Mouse (Mus musculus) naive thymus-derived CD4-positive, alpha-beta T cell, adult 2 months (primary cell): ENCODE measurements at regions not wholly inside any gene's neighbourhood (a gene's known extent, or its start where the extent isn't known, plus 50 kb on each side); places are given as distances from the start of the nearest gene placed in this dataset.

Experiments
- DNase-seq: peaks from one replicate; pipeline ENCODE4 v3.0.0-alpha.2; 2011; ENCODE audit warnings: low read depth

DNA sequence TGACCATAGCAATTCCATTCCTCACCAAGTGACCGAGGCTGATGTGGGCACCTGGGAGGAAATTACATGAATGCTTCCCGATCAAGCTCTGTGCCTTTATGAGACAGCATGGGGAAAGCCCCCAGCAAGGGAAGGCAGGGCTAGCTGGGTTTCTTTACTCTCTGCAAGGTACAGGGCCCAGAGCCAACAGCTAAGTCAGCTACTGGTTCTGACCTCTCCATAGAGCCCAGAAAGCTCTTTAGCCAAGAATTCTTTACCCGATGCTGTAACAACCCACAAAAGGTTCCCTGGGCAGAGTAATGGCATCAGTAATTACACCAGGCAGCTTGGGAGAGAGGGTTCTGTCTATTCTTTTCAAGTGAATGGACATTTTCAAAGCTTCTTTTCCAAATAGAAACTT, 161.9 kb upstream of the Adamts16 start:
- DNase-seq, result no peak

DNA sequence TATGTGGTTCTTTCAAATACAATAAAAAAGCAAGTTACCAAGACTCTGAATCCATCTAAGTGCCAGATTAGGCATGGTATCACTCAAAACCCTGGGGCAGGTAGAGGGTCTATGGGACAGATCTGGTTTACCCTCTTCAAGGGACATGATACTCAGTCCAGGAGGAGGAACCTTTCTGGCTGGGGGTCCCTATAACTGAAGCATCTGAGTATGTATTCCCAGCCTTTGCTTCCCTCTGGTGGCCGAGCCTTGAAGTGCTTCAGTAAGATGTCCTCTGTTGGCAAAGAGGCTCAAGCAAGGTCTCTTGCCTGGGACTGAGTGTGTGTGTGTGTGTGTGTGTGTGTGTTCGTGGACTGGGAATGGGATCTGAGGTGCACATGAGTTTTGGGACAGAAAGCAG, 159.7 kb upstream of the Adamts16 start:
- DNase-seq, result no peak

DNA sequence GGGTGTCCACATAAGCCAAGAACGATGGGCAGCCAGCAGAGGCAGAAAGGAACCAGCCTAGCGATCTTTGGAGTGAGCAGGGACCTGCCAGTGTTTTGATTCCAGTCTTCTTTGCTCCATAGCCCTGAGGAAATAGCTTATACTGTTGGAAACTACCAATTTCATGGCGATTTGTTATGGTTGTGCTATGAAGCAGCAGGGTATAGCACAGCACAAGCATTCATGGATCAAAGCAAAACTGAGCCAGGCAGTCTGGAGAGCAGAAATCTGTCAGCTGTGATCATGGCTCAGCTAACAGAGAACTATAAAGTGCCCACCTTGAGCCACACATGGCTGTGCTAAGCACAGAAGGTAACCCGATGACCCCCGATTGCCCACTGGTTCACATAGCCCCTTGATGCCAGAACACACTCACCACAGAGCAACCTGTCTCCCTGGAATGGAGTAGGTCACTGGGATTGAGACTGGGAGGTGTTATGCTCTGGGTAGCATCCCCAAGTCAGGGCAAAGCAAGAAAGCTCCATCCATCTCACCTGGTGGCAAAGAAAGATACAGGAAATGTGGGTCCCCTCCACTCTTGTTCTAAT, 158.9 kb upstream of the Adamts16 start:
- DNase-seq, result no peak

DNA sequence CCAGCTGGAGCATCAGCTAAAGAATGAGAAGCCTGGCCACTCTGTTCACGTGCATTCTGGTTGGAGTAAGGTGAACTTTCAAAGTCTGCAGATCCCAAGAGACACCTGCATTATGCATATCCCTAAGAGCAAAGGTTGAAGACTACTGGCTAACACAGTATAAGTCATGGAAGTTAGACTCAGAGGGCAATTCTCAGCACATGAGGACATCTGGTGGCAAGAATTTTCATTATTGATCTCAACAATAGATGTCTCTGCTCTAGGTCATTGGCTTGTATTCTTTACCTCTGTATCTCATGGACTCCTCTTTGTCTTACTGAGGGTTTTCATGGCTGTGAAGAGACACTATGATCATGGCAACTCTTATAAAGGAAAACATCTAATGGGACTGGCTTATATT, 151.9 kb upstream of the Adamts16 start:
- DNase-seq, result no peak

DNA sequence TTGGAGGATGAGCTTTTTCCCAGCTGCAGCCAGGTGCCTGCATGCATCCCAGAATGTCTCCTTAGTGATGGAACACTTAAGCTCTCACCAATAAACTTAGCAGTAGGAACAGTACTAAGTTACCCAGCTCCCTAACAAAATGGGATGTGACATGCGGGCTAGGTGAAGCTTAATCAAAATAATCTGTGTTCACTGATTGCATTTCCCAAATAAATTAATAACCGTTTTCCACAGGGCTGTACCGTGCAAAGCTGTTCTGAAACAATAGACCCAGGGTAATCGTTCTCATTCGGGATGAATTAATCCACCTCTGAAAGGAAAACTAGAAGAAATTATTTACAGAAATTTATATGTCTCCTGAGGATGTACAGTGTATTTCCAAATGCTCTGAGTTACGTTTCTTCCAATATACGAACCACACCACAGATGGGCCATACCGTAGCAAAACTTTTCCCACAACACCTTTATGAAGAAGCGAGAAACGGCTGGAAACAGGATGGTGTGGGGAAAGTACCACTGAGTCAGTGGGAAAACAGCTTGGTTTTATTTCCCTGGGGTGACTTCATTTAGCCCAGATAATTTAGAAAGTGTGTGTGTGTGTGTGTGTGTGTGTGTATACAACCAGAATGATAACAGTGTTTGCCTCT, 148.5 kb upstream of the Adamts16 start:
- no peak for DNase-seq

DNA sequence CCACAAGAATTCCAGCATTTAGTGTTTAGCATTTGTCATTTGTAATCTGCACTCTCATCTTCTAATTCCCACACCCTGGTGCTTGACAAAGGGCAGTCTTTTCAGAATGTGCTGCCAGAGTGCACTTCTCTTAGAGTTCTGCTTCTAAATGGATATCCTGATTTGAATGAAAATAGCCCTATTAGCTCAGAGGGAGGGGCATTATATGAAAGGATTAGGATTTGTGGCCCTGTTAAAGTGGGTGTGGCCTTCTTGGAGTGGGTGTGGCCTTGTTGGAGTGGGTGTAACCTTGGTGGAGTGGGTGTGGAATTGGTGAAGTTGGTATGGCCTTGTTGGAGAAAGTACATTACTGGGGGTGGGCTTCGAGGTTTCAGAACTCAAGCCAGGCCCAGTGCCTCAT, 137.7 kb upstream of the Adamts16 start:
- DNase-seq, result no peak

DNA sequence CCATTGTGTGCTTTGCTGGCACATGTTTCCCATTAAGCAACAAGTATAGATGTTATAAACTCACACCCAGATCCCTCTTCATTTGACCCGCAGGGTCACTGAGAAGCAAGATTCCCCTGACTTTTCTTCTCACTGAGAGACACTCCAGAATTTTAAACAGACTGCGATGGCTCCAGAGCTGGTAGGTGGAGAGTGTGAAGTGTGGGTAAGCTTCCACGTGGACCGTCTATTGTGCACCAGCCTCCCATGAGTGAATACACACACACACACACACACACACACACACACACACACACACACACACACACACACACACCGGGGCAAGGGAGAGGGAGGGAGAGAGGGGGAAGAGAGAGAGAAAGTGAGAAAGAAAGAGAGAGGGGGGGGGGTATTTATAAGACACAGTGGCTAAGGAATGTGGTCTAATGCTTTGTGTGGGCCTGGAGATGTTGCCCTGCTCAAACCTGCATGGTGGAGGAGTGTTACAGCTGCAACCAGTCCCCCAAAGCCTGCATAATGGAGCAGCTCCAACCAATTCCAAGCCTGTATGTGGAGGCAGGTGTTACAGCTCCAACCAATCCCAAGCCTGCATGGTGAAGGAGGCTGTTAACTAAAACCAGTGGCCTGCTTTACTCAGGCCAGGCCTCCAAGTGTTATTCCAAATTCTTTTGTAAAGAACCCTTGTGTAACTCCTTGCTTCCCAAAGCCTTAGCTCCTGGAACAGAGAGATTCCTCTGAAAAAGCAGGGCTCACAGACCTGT, 137.1 kb upstream of the Adamts16 start:
- no peak for DNase-seq

DNA sequence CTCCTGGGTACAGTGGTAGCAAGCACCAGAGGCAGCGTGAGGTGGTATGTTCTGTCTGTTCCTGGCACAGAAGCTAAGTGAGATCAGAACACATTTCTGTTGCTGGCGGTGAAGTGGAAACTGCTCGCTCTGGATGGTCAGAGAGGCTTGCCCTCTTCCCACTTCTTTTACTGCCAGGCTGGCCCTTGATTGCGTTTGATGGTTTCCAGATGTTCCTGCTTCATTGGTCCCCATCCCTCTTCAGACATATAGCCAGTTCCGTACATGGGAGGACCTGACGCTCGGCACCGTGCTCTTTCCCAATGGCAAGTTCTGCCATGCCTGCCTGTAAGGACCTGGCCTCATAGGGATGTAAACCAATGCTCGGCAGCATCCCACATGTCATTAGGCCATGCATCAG, 128.0 kb upstream of the Adamts16 start:
- DNase-seq, result no peak

DNA sequence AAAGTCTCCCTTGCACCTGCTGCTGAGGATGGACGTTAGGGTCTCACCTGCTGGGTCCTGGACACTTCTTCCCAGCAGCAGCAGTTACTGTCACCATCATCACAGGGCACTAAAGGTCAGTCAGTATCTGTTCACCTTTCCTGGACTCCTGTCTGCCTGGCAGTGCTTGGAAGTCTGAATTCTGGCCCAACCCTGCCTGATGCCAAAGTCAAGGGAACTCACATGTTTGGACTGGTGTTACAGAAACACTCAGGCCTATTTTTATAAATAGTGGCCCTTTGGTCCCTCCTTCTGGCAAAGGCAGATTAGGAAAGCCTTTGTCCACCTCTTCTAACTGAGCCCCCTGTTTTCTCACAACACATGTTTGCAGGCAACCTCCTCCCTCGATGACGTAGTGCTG, 126.2 kb upstream of the Adamts16 start:
- no peak for DNase-seq

DNA sequence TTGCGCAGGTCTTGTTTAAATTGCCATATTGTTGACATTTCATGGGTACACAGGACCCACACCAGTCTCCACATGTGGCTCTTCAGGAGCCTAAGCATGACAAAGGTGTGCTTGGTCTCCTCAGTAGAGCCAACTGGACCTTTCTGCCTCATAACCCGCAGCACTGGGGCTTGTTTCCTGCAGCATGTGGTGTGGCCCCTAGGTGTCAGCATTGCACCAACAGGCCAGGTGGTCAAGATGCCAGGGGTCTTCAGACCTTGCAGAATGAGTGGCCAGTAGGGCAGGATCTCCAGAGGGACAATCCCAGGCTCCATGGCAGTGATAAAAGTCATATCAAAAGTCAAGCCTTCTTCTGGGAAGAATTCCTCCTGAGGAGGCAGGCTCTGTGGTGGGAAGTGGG, 121.8 kb upstream of the Adamts16 start:
- no peak for DNase-seq

DNA sequence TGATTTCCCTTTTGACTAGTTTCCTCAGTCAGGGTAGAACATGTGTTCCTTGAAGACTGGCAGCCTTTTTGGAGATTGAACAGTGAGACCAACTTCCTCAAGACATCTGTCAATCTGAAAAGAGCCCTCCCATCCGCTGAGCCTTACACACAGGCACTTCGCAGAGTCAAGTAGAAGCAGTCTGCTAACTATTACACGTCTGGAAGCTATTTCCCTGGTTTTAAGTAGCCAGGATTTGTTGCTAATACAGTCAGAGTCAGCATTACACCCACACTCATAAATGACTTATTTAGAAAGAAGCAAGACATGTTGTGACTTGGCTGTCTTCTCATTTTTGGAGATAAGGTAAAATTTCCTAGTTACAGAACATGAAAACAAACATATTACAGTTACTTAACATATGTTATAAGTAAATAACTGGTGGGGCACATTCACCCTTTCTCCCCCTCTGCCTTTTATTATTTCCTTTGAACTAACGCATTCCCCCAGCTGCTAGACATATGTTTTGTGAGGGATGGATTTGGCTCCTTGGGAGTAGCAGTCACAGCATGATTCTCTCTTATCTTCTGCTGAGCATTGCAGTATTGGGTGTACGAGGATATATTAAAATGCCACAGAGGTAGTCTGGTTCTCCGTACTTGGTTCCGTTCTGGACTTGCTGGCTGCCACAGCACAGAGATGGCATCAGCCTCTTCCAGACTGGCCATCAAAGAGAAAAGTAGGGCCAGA, 92.9 kb upstream of the Adamts16 start:
- DNase-seq, result no peak

DNA sequence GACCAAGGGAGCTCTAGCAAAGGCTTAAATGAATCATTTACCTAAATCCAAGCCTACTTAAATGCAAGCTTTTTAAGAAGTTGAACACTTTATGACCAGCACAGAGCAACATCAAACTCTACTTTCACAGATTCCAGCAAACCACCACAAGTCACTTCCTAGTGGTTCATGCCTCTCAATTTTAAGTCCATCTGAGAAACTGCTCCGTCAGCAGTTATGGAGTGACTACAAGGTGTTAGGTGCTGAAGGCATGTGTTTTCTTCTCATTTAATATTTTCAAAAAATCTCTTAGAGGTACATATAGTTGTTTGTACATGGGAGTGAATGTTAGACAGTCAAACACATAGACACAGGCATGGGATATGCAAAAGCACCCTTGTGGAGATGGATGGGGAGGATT, 72.2 kb upstream of the Adamts16 start:
- DNase-seq, result no peak

DNA sequence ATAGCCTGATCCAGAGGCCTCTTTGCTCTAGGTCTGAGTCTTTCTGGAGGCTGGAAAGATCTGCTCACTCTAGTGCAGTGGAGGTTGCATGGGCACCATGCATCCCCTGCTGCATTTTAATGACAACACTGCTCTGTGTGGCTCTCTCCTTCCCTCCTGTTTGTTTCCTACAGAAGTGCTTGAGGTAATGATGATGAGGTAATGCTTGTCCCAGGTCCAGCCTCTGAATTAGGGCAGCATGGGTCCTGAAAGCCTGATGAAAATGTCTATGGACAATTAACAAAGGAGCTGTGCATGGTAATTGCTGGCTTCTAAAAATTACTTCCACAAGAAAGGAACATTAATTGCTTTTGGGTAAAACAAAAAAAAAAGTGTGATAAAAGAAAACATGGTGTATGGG, 69.3 kb upstream of the Adamts16 start:
- DNase-seq, result no peak

DNA sequence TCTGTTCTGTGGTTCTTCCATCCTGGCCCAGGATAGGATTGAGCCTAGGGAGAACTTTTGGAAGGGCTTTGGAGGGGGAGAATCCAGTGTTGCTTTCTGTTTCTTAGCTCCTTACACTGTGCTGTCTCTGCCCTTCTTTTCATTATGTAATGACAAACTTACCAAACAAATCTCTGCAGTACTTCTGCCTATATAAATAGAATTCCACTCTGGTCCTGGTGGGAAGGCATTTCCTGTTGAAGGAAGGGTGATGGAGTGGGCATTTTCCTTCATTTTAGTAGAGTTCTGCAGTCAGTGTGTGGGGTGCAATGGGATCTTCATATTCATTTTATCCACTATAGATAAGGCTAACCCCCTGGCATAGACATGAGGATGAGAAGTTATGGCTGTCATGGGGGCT, 63.2 kb upstream of the Adamts16 start:
- no peak for DNase-seq

DNA sequence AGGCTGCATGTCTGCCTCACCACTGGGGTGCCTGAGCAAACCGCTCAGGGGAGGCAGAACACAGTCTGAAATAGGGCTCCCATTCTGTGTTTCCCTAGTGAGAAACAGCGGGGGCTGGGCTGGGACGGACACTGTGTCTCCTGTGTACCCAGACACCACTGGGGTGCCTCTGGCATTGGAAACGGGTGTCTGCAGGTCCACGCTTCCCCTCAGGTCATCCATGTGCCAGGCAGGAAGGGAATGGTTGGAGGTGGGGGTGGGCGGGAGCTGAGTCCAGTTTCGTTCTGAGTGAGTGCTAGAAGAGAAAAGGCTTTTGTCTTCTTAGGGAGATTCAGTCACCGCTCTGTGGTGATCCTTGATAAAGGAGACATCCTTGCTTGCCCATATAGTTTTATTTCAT, 62.2 kb upstream of the Adamts16 start:
- DNase-seq, result no peak

DNA sequence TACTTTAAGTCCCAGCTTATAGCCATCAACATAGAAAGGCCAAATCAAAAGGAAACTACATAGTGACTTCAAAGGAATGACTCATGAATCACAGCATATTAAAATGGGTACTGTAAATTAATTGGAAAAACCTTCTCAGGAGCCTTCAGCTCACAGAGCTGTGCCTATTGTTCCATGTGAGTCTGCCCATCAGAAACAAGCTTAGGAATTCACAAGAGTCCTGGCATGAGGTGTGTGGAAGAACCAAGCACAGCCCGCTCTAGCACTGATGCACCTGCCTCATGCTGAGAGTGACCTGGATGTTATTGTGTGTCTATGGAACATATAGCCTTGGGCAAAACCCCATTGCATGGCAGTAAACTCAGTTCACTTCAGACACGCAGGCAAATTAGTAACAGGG, 61.5 kb upstream of the Adamts16 start:
- no peak for DNase-seq

DNA sequence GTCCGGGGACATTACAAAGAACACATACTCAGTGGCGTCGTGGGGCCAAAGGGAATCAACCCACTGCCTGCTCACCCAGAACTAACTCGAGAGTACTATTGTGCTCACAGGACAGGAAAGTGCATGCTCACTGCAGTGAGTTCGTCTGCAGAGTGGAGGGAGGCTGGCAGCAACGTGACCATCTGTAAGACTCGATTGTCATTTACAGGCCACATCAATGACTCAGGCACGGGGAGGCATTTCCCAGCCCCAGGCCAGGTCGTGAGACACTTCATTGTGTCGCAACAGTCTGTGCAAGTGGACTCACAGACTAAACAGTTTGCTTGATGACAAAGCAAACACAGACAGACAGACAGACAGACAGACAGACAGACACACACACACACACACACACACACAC, 61.1 kb upstream of the Adamts16 start:
- no peak for DNase-seq

DNA sequence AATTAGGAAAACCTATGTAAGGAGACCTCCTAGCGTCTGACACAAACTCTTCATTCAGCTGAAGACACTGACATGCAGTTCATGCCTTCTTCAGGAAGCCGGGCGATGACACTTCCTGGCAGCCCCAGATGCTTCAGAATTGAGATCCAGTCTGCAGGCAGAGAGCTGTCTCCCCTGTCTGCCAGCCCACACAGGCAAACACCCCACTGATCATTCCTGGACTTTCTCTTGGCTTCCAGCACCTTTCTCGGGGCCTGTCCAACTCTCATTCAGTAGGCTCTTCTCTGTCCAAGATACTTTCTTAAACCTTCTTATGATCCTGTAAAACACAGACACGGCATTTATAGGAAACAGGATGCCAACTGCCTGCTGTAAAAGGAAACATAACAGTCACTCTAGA, 50.0 kb upstream of the Adamts16 start:
- no peak for DNase-seq
